Mouse (Mus musculus): ENCODE results near the gene Dyrk1a.

- no peak for TF ChIP-seq CTCF (IDR thresholded peaks at IDR 0.05; ENCODE audit: low read depth, low read length)
- TF ChIP-seq EP300 (IDR thresholded peaks at IDR 0.05; ENCODE audit: insufficient read depth, low read depth, low read length) = no peak
- TF ChIP-seq POLR2A (IDR thresholded peaks at IDR 0.05; ENCODE audit: insufficient read depth, low read length) = no peak
These were observed 114.2 kb downstream of the Dyrk1a start for GRCm38 (mm10) chr16:94683960-94684359.

Data from ES-Bruce4 (cell line).